Mouse (Mus musculus): ENCODE measurements around the gene Xpot. TPM values are rescaled to one million over a fixed set of nuclear protein-coding genes. Genes with fewer than 3 reads are reported as not detected.

Gene Xpot
- polyA plus RNA-seq, 1 experiment from 2014 or later: 61.0 TPM

DNA sequence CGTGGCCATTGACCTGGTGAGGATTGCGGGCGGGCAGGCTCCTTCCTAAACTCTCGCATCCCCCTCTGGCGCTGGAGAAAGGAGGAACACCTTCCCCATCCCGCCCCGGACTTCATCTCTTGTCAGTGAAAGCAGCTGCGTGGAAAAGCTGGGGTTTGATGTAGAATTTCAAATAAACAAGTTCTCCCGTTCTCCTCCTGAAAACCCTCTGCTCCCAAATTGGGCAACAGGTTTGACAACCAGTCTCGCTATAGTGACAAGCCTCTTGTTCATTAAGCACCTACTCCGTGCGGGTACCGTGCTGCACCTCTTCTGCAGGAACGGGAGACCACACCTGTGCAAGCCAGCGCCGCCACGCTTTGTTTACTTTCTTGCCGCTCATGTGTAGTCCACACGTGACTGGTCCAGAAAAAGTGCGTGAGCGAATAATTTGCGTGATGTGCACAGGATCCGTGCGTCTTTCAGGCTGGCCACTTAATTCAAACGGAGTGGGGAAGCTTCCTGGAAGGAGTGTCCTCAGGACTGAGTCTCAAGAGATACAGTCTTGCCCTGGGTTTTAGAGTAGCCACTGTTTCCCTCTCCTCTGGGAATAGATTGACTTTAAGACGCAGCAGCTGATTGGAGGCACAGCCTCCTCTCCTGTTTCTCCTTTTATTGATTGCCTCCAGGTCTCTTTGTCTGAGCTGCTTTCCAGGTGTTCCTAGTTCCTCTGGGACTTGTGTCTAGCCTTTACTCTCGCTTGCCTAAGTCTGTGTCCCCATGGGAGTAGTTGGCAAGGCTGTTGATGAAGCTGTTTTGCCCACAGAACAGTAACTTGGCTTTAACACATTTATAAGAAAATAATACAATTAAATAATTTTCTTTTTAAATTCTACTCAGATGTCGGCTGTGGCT is 16.2 kb upstream of the Xpot start:
- WGBS: 5% methylated on average over 27 of the region's 28 CpGs
- Histone ChIP-seq H3K4me3 (ENCODE audit: low read depth, low read length) (peak overlapping the region; percentile 45), H3K27ac (ENCODE audit: low read depth, low read length) (no peak overlapping the region), H3K9me3 (ENCODE audit: control insufficient read depth, low read length) (no peaks in the 10 kb centered on the region), H3K4me2 (ENCODE audit: low read depth) (peak overlapping the region; percentile 94), H3K27me3 (ENCODE audit: control insufficient read depth, insufficient read depth, low read length) (peaks cover 20% of the 10 kb centered on the region), H3K36me3 (ENCODE audit: control insufficient read depth, insufficient read depth, low read length) (no peaks in the 10 kb centered on the region), H3K9ac (ENCODE audit: low read length) (peak overlapping the region; percentile 44), H3K4me1 (ENCODE audit: control insufficient read depth, insufficient read depth, low read length) (peaks cover 7% of the 10 kb centered on the region; the same call in 1 of the 2 replicates)
- DNase-seq (ENCODE audit: low spot score) (peak; percentile 36), ATAC-seq (ENCODE audit: insufficient read depth, low FRiP score, low TSS enrichment) (no peak)

DNA sequence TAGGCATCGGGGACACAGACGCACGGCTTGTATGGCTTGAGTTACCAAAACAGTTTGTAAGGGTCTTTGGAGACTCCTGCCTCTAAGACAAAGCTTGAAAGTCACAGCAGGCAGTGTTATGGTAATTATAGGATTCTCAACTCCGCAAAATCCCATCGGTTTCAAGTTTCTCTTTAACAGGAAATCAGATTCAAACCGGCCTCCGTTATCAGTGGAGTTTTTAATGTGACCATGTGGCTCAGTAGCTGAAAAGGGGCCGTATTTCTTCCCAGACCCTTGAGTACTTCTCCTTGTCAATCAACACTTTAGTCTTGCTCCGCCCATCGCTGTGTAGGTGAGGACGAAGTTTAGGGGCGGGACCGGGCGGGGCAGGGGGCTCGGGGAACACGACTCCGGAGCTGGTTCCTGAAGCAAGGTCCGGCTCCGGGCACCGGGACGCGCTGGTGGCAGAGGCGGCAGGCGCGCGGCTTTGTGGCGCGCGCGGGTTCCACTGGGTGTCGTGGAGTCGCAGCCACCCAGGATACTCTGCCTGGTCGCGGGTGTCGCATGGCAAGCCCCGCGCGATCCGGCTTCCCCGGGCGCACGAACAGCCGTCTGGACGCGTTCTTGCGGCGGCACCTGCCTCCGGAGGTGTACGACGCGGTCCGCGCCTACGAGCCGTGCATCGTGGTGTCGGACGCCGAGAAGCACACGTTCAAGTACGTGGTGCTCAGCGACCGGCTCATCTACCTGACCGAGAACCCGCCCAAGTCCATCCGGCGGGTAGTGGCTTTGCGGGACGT is 15.3 kb upstream of the Xpot start, which contains the start of gene D930020B18Rik:
Gene D930020B18Rik (plus strand): TSS at position 317 of the 782 bp plus-strand sequence.
- H3K4me3 ChIP-seq (ENCODE audit: low read depth, low read length): peak within 1 kb of the TSS; percentile 45
- H3K4me2 ChIP-seq (ENCODE audit: low read depth): peak within 1 kb of the TSS; percentile 94
- peaks cover 7% of the 10 kb centered on the region; the same call in 1 of the 2 replicates for H3K4me1 ChIP-seq (ENCODE audit: control insufficient read depth, insufficient read depth, low read length)
- ATAC-seq (ENCODE audit: insufficient read depth, low FRiP score, low TSS enrichment) (peak; percentile 26; the same call in 1 of the 2 replicates), DNase-seq (ENCODE audit: low spot score) (peak; percentile 48)
- H3K9ac ChIP-seq (ENCODE audit: low read length): peak within 1 kb of the TSS; percentile 44
- no peak within 1 kb of the TSS for H3K27ac ChIP-seq (ENCODE audit: low read depth, low read length)
- H3K9me3 ChIP-seq (ENCODE audit: control insufficient read depth, low read length): no peaks in the 10 kb centered on the region
- H3K36me3 ChIP-seq (ENCODE audit: control insufficient read depth, insufficient read depth, low read length): no peaks in the 10 kb centered on the region
- H3K27me3 ChIP-seq (ENCODE audit: control insufficient read depth, insufficient read depth, low read length): peaks cover 20% of the 10 kb centered on the region
- WGBS: under 1% methylated on average over 69 of the region's 69 CpGs

DNA sequence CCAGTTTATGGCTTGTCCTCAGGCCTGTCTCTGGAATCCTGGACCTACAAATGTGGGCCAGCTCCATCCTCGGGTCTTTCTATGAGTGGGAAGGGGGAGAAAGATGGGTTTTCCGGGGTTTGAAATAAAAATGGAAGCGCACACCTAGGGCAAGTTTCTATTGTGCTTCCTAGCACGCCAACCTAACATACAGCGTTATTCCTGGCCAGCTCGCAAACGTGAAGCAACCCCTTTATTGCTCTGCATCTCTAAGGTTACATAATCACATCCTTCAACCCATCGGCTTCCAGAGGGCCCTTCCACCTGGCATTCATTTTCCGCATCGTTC is 14.8 kb upstream of the Xpot start:
- 11% methylated on average over 10 of the region's 10 CpGs for WGBS
- peak overlapping the region; percentile 94 for H3K4me2 ChIP-seq (ENCODE audit: low read depth)
- ATAC-seq (ENCODE audit: insufficient read depth, low FRiP score, low TSS enrichment) (no peak), DNase-seq (ENCODE audit: low spot score) (peak; percentile 27)
- no peaks in the 10 kb centered on the region for H3K9me3 ChIP-seq (ENCODE audit: control insufficient read depth, low read length)
- H3K27me3 ChIP-seq (ENCODE audit: control insufficient read depth, insufficient read depth, low read length): peaks cover 20% of the 10 kb centered on the region
- H3K9ac ChIP-seq (ENCODE audit: low read length): no peak overlapping the region
- H3K4me1 ChIP-seq (ENCODE audit: control insufficient read depth, insufficient read depth, low read length): peaks cover 7% of the 10 kb centered on the region; the same call in 1 of the 2 replicates
- no peaks in the 10 kb centered on the region for H3K36me3 ChIP-seq (ENCODE audit: control insufficient read depth, insufficient read depth, low read length)
- H3K27ac ChIP-seq (ENCODE audit: low read depth, low read length): no peak overlapping the region
- H3K4me3 ChIP-seq (ENCODE audit: low read depth, low read length): peak overlapping the region; percentile 45

DNA sequence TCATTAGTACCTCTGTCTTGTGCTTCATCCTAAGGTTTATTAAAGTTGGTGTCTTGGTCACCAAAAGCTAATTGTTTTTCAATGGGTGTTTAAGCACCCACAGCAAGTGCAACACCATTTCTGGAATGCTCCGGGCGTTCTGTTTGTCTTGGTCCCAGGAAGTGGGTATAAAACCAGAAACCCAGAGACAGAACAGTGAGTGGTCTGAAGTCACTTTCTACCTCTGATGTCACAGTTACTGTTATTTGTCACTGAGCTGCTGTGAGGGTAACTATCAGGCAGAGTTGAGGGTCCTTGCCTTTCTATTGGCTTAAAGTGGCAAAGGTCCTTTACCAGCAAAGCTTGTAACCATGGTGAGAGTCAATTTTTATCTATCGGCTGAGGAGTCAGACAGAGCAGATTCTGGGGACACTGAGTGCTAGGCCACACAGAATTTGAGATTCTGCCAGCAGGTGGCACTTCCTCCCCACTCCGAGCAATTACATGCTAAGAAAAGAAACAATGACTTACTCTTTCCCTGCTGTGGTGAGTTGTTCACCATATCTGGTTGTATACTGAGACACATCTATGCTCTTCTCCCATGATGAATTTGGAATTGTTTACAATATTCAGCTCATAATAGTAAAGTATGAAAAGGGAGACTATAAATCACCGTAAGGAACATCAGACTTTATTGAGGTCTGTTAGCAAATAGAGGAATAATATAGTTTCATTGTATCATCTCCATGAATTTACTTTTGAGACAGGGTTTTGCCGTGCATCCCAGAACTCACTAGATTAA is 14.2 kb upstream of the Xpot start:
- Histone ChIP-seq H3K4me1 (ENCODE audit: control insufficient read depth, insufficient read depth, low read length) (peaks cover 7% of the 10 kb centered on the region; the same call in 1 of the 2 replicates), H3K4me3 (ENCODE audit: low read depth, low read length) (no peak overlapping the region), H3K9ac (ENCODE audit: low read length) (no peak overlapping the region), H3K9me3 (ENCODE audit: control insufficient read depth, low read length) (no peaks in the 10 kb centered on the region), H3K27me3 (ENCODE audit: control insufficient read depth, insufficient read depth, low read length) (peaks cover 20% of the 10 kb centered on the region), H3K36me3 (ENCODE audit: control insufficient read depth, insufficient read depth, low read length) (no peaks in the 10 kb centered on the region), H3K4me2 (ENCODE audit: low read depth) (peak overlapping the region; percentile 94; the same call in 1 of the 2 replicates), H3K27ac (ENCODE audit: low read depth, low read length) (no peak overlapping the region)
- WGBS: 58% methylated on average over 6 of the region's 6 CpGs
- DNase-seq (ENCODE audit: low spot score) (peak; percentile 66), ATAC-seq (ENCODE audit: insufficient read depth, low FRiP score, low TSS enrichment) (peak; percentile 59; the same call in 1 of the 2 replicates)

DNA sequence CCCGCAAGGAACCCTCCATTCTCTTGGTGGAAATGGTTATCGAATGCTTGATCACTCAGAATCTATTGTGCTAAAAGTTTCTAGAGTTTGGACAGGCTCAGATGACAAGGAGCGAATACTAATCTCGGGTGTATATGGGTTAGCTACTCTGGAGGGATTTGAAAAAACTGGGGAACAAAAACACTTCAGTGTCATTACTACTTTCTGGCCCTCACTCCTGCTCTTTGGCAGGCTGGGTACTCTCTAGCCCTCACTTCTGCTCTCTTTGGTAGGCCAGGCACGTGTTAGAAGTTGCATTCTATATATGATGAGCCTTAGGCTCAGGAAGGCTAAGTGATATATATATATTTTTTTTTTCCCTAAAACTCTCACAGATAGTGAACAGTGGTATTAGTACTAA is 13.4 kb upstream of the Xpot start:
- ATAC-seq (ENCODE audit: insufficient read depth, low FRiP score, low TSS enrichment) (no peak), DNase-seq (ENCODE audit: low spot score) (no peak)
- no peak overlapping the region for H3K4me2 ChIP-seq (ENCODE audit: low read depth)
- H3K36me3 ChIP-seq (ENCODE audit: control insufficient read depth, insufficient read depth, low read length): no peaks in the 10 kb centered on the region
- WGBS: 84% methylated on average over 5 of the region's 5 CpGs
- H3K27ac ChIP-seq (ENCODE audit: low read depth, low read length): no peak overlapping the region
- peaks cover 7% of the 10 kb centered on the region; the same call in 1 of the 2 replicates for H3K4me1 ChIP-seq (ENCODE audit: control insufficient read depth, insufficient read depth, low read length)
- H3K9ac ChIP-seq (ENCODE audit: low read length): no peak overlapping the region
- no peak overlapping the region for H3K4me3 ChIP-seq (ENCODE audit: low read depth, low read length)
- peaks cover 20% of the 10 kb centered on the region for H3K27me3 ChIP-seq (ENCODE audit: control insufficient read depth, insufficient read depth, low read length)
- H3K9me3 ChIP-seq (ENCODE audit: control insufficient read depth, low read length): no peaks in the 10 kb centered on the region

DNA sequence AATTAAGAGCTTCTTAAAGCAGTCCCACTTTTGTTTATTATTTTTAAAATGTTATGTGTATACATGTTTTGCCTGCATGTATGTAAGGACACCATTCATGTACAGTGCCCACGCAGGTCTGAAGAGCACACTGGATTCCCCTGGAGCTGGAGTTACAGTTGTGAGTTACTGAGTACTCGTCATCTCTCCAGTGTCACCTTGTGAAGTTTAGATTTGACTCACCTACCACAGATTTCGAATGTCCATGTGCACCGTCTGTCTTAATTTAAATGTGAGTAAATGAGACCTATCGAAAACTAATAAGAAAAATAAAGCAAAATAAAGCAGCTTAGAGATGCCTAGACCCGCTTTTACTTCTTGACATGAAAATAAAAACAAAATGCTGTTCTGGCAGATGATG is 10.1 kb upstream of the Xpot start:
- Histone ChIP-seq H3K9ac (ENCODE audit: low read length) (no peak overlapping the region), H3K36me3 (ENCODE audit: control insufficient read depth, insufficient read depth, low read length) (no peaks in the 10 kb centered on the region), H3K9me3 (ENCODE audit: control insufficient read depth, low read length) (no peaks in the 10 kb centered on the region), H3K4me1 (ENCODE audit: control insufficient read depth, insufficient read depth, low read length) (no peaks in the 10 kb centered on the region), H3K27ac (ENCODE audit: low read depth, low read length) (no peak overlapping the region), H3K27me3 (ENCODE audit: control insufficient read depth, insufficient read depth, low read length) (peaks cover 2% of the 10 kb centered on the region; the same call in 1 of the 2 replicates), H3K4me2 (ENCODE audit: low read depth) (no peak overlapping the region), H3K4me3 (ENCODE audit: low read depth, low read length) (no peak overlapping the region)
- 89% methylated on average over 6 of the region's 6 CpGs for WGBS
- no peak for DNase-seq (ENCODE audit: low spot score)
- no peak for ATAC-seq (ENCODE audit: insufficient read depth, low FRiP score, low TSS enrichment)

DNA sequence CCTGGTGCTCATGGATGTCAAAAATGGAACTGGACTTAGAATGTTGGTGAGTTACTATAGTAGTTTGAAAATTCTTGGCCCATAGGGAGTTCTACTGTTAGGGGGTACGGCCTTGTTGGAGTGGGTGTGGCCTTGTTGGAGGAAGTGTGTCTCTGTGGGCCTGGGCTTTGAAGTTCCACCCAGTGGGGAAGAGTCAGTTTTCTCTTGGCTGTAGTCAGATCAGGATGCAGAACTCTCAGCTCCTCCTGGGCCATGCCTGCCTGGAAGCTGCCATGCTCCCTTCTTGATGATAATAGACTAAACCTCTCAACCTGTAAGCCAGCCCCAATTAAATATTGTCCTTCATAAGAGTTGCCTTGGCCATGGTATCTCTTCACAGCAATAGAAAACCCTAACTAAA is 8.0 kb upstream of the Xpot start:
- no peak overlapping the region for H3K4me2 ChIP-seq (ENCODE audit: low read depth)
- ATAC-seq (ENCODE audit: insufficient read depth, low FRiP score, low TSS enrichment) (no peak), DNase-seq (ENCODE audit: low spot score) (no peak)
- H3K9me3 ChIP-seq (ENCODE audit: control insufficient read depth, low read length): no peaks in the 10 kb centered on the region
- H3K4me3 ChIP-seq (ENCODE audit: low read depth, low read length): no peak overlapping the region
- H3K9ac ChIP-seq (ENCODE audit: low read length): no peak overlapping the region
- 57% methylated on average over 1 of the region's 1 CpGs for WGBS
- H3K36me3 ChIP-seq (ENCODE audit: control insufficient read depth, insufficient read depth, low read length): no peaks in the 10 kb centered on the region
- H3K27ac ChIP-seq (ENCODE audit: low read depth, low read length): no peak overlapping the region
- no peaks in the 10 kb centered on the region for H3K4me1 ChIP-seq (ENCODE audit: control insufficient read depth, insufficient read depth, low read length)
- no peaks in the 10 kb centered on the region for H3K27me3 ChIP-seq (ENCODE audit: control insufficient read depth, insufficient read depth, low read length)

DNA sequence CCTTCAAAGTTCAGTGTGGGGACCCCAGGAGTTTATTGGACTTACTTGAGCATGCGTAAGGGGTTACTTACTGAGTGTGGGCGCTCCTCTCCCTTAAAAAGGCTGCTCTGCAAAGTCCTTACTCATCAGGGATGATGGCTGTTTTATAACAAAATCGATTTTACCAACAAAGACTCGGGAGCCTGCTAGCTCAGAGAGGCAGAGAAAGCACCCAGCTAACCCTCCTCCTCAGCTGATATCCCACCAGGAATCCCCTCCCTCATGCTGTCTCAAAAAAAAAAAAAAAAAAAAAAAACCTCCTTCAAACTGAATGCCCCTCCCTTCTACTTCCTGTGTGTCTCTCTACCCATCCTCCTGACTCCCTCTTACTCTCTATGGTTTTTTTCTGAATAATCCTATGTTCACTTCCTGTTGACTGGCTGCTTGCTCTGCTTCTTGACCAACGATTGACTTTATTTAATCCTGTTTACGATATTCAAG is 2.5 kb upstream of the Xpot start:
- Histone ChIP-seq H3K4me3 (ENCODE audit: low read depth, low read length) (no peak overlapping the region), H3K4me2 (ENCODE audit: low read depth) (no peak overlapping the region), H3K27ac (ENCODE audit: low read depth, low read length) (no peak overlapping the region), H3K9ac (ENCODE audit: low read length) (no peak overlapping the region), H3K4me1 (ENCODE audit: control insufficient read depth, insufficient read depth, low read length) (no peaks in the 10 kb centered on the region), H3K36me3 (ENCODE audit: control insufficient read depth, insufficient read depth, low read length) (no peaks in the 10 kb centered on the region), H3K27me3 (ENCODE audit: control insufficient read depth, insufficient read depth, low read length) (no peaks in the 10 kb centered on the region), H3K9me3 (ENCODE audit: control insufficient read depth, low read length) (no peaks in the 10 kb centered on the region)
- no peak for ATAC-seq (ENCODE audit: insufficient read depth, low FRiP score, low TSS enrichment)
- WGBS: 92% methylated on average over 6 of the region's 6 CpGs
- no peak for DNase-seq (ENCODE audit: low spot score)
